Mouse (Mus musculus) erythroblast, embryonic 14.5 days (primary cell): ENCODE data around the gene Olfr146. TPM values are rescaled to one million over a fixed set of nuclear protein-coding genes. Genes with fewer than 3 reads are reported as not detected.

Source experiments
- H3K27me3 ChIP-seq: 2 replicates; pipeline ENCODE4 v1.6.1; 2012; ENCODE audit warnings: inconsistent platforms; ENCODE audit not compliant: control insufficient read depth
- H3K36me3 ChIP-seq: 2 replicates; pipeline ENCODE4 v1.6.1; 2012; ENCODE audit warnings: mild to moderate bottlenecking, inconsistent platforms; ENCODE audit not compliant: control insufficient read depth
- H3K4me1 ChIP-seq: 2 replicates; pipeline ENCODE4 v1.6.1; 2012; ENCODE audit warnings: inconsistent platforms; ENCODE audit not compliant: control insufficient read depth
- H3K4me3 ChIP-seq: replicated peaks from 2 replicates; pipeline ENCODE3; 2012; ENCODE audit warnings: moderate library complexity, mild to moderate bottlenecking, inconsistent platforms
- H3K9me3 ChIP-seq: 2 replicates; pipeline ENCODE4 v1.6.1; 2012; ENCODE audit warnings: low read length, inconsistent platforms, mixed read lengths; ENCODE audit not compliant: control insufficient read depth
- GATA1 ChIP-seq: IDR thresholded peaks from 2 replicates; pipeline ENCODE4 v1.6.1; 2012; ENCODE audit warnings: low read length, inconsistent platforms, mixed read lengths
- TAL1 ChIP-seq: IDR thresholded peaks from 3 replicates; pipeline ENCODE4 v1.6.1; 2012; ENCODE audit warnings: low read length, inconsistent platforms, mixed read lengths
- polyA plus RNA-seq: library from polyadenylated mRNA; stranded (reverse); fragments of >175 nt; gene quantifications from 2 replicates; pipeline ENCODE4 v1.2.3, GENCODE M21; 2012

Olfr146 gene
- polyA plus RNA-seq: 0.02 TPM in 1 of 2 replicates, not detected in the other

GRCm38 (mm10) chr9:39023277-39023676 lies at the start of gene Olfr146:
TSS of gene Olfr146 (minus strand) at chr9:39023377.
- TF ChIP-seq TAL1 (no peak), GATA1 (no peak)
- H3K27me3 ChIP-seq: no peaks in the 10 kb centered on the region
- H3K9me3 ChIP-seq: no peaks in the 10 kb centered on the region; the same call in 1 of the 2 replicates

GRCm38 (mm10) chr9:39064851-39065250 lies 41.7 kb upstream of the Olfr146 start, which contains the start of gene Olfr937:
TSS of gene Olfr937 (minus strand) at chr9:39064951.
- no peaks in the 10 kb centered on the region for H3K36me3 ChIP-seq
- H3K27me3 ChIP-seq: no peaks in the 10 kb centered on the region
- no peaks in the 10 kb centered on the region for H3K4me1 ChIP-seq
- H3K4me3 ChIP-seq: no peak within 1 kb of the TSS
- H3K9me3 ChIP-seq: no peaks in the 10 kb centered on the region
- TF ChIP-seq GATA1 (no peak), TAL1 (no peak)

More at GRCm38 (mm10) chr9:39023277-39023676, at the start of gene Olfr146:
- Histone ChIP-seq H3K4me1 (no peaks in the 10 kb centered on the region), H3K4me3 (no peak within 1 kb of the TSS), H3K36me3 (no peaks in the 10 kb centered on the region)

GRCm38 (mm10) chr9:38999583-38999982 lies 23.6 kb downstream of the Olfr146 start, which contains the start of gene Olfr935:
TSS of gene Olfr935 (minus strand) at chr9:38999683.
- TF ChIP-seq GATA1 (no peak), TAL1 (no peak)
- Histone ChIP-seq H3K27me3 (no peaks in the 10 kb centered on the region), H3K4me1 (no peaks in the 10 kb centered on the region), H3K9me3 (no peaks in the 10 kb centered on the region), H3K36me3 (no peaks in the 10 kb centered on the region), H3K4me3 (no peak within 1 kb of the TSS)

GRCm38 (mm10) chr9:38988215-38988614 lies 35.0 kb downstream of the Olfr146 start, which contains the start of gene Olfr934:
TSS of gene Olfr934 (minus strand) at chr9:38988315.
- H3K36me3 ChIP-seq: no peaks in the 10 kb centered on the region
- TF ChIP-seq TAL1 (no peak), GATA1 (no peak)
- H3K27me3 ChIP-seq: no peaks in the 10 kb centered on the region
- no peaks in the 10 kb centered on the region for H3K4me1 ChIP-seq
- no peaks in the 10 kb centered on the region for H3K9me3 ChIP-seq
- H3K4me3 ChIP-seq: no peak within 1 kb of the TSS

GRCm38 (mm10) chr9:38972013-38972412 lies 51.2 kb downstream of the Olfr146 start, which contains the start of gene Olfr933:
TSS of gene Olfr933 (plus strand) at chr9:38972313.
- Histone ChIP-seq H3K36me3 (no peaks in the 10 kb centered on the region), H3K4me1 (no peaks in the 10 kb centered on the region), H3K27me3 (no peaks in the 10 kb centered on the region), H3K9me3 (peaks cover 3% of the 10 kb centered on the region; the same call in 1 of the 2 replicates), H3K4me3 (no peak within 1 kb of the TSS)
- TF ChIP-seq TAL1: no peak
- TF ChIP-seq GATA1: no peak

Other genes starting within 250 kb of the Olfr146 start
- not detected in 2 replicates for gene Olfr922, start 208.8 kb downstream of the Olfr146 start, polyA plus RNA-seq
- gene Olfr923, start 196.8 kb downstream of the Olfr146 start, polyA plus RNA-seq: 0.04 TPM in 1 of 2 replicates, not detected in the other
- not detected in 2 replicates for gene Olfr924, start 178.9 kb downstream of the Olfr146 start, polyA plus RNA-seq
- gene Olfr26, start 168.3 kb downstream of the Olfr146 start, polyA plus RNA-seq: not detected in 2 replicates
- not detected in 2 replicates for gene Olfr926, start 146.3 kb downstream of the Olfr146 start, polyA plus RNA-seq
- gene Olfr930, start 93.6 kb downstream of the Olfr146 start, polyA plus RNA-seq: not detected in 2 replicates
- not detected in 2 replicates for gene Olfr933, start 51.1 kb downstream of the Olfr146 start, polyA plus RNA-seq
- gene Olfr934, start 35.1 kb downstream of the Olfr146 start, polyA plus RNA-seq: not detected in 2 replicates
- gene Olfr935, start 23.7 kb downstream of the Olfr146 start, polyA plus RNA-seq: not detected in 2 replicates
- not detected in 2 replicates for gene Olfr937, start 41.6 kb upstream of the Olfr146 start, polyA plus RNA-seq
- not detected in 2 replicates for gene Olfr938, start 55.5 kb upstream of the Olfr146 start, polyA plus RNA-seq
- gene Olfr27, start 104.8 kb upstream of the Olfr146 start, polyA plus RNA-seq: not detected in 2 replicates
- not detected in 2 replicates for gene Olfr943, start 142.9 kb upstream of the Olfr146 start, polyA plus RNA-seq
- gene Olfr944, start 178.5 kb upstream of the Olfr146 start, polyA plus RNA-seq: not detected in 2 replicates
- not detected in 2 replicates for gene Olfr1537, start 226.6 kb upstream of the Olfr146 start, polyA plus RNA-seq